ENCODE assay signal across 13 mouse cellular contexts in genomic region chr17:43327810-43328209, GRCm38 (mm10). TPM values are rescaled to one million over a fixed set of nuclear protein-coding genes. Genes with fewer than 3 reads are reported as not detected.
DNase-seq lines count a peak whose midpoint lies in the region; ATAC-seq lines count a peak whose summit lies in the region.
"Had no signal": no experiment of that assay in that cellular context is flagged by ENCODE, and none has a peak within 500 bp of the region (broad histone marks: within the 10 kb centered on the region; RNA-seq: fewer than 3 reads in every experiment).

No protein-coding gene starts in this region.

- H3K4me1 ChIP-seq in hindbrain, embryonic 12.5 days, result peaks cover 8% of the 10 kb centered on the region
- H3K4me1 ChIP-seq in hindbrain, embryonic 11.5 days (replicated peaks; ENCODE audit: control insufficient read depth, insufficient read depth, low read length), result no peaks in the 10 kb centered on the region
- peaks cover 12% of the 10 kb centered on the region; the same call in 1 of the 2 replicates for H3K4me1 ChIP-seq in intestine, embryonic 16.5 days (ENCODE audit: control insufficient read depth, insufficient read depth, low read length)

- H3K9ac ChIP-seq in hindbrain, embryonic 12.5 days, result no peak overlapping the region
- no peak overlapping the region for H3K9ac ChIP-seq in hindbrain, embryonic 11.5 days (ENCODE audit: low read depth, low read length)
- H3K9ac ChIP-seq in intestine, embryonic 16.5 days (ENCODE audit: low read depth, low read length), result no peak overlapping the region

- H3K9me3 ChIP-seq in hindbrain, embryonic 12.5 days (replicated peaks), result peaks cover 4% of the 10 kb centered on the region; the same call in 1 of the 2 replicates
- H3K9me3 ChIP-seq in hindbrain, embryonic 11.5 days (ENCODE audit: control insufficient read depth, low read length), result no peaks in the 10 kb centered on the region
- no peaks in the 10 kb centered on the region; the same call in 1 of the 2 replicates for H3K9me3 ChIP-seq in intestine, embryonic 16.5 days (ENCODE audit: control insufficient read depth, low read length)

- peak overlapping the region; percentile 60; the same call in 1 of the 2 replicates for H3K4me2 ChIP-seq in hindbrain, embryonic 12.5 days (replicated peaks)
- no peak overlapping the region for H3K4me2 ChIP-seq in hindbrain, embryonic 11.5 days (replicated peaks; ENCODE audit: low read depth, low read length)
- no peak overlapping the region for H3K4me2 ChIP-seq in intestine, embryonic 16.5 days (ENCODE audit: low read depth, low read length)

- H3K4me3 ChIP-seq in hindbrain, embryonic 12.5 days, result no peak overlapping the region
- no peak overlapping the region for H3K4me3 ChIP-seq in hindbrain, embryonic 11.5 days (ENCODE audit: low read depth, low read length)
- no peak overlapping the region for H3K4me3 ChIP-seq in intestine, embryonic 16.5 days (ENCODE audit: low read length)

- WGBS in hindbrain, embryonic 12.5 days, result 77% methylated on average over 6 of the region's 6 CpGs
- 77% methylated on average over 6 of the region's 6 CpGs for WGBS in hindbrain, embryonic 11.5 days
- WGBS in intestine, embryonic 16.5 days, result 60% methylated on average over 6 of the region's 6 CpGs

- H3K27me3 ChIP-seq in hindbrain, embryonic 12.5 days, result no peaks in the 10 kb centered on the region; the same call in 1 of the 2 replicates
- H3K27me3 ChIP-seq in hindbrain, embryonic 11.5 days (ENCODE audit: control insufficient read depth, insufficient read depth, low read length), result no peaks in the 10 kb centered on the region
- H3K27me3 ChIP-seq in intestine, embryonic 16.5 days (replicated peaks; ENCODE audit: control insufficient read depth, insufficient read depth, low read length), result no peaks in the 10 kb centered on the region
- H3K27me3 ChIP-seq: kidney, embryonic 15.5 days had no signal

- no peak for DNase-seq in hindbrain, embryonic 11.5 days (ENCODE audit: low spot score)
- DNase-seq in embryo, embryonic 9.5 days (ENCODE audit: extremely low spot score), result peak; percentile 12
- DNase-seq in frontal cortex, postnatal 10 days (ENCODE audit: low spot score in 2 of 2), result no peak
- no peak for DNase-seq in frontal cortex, postnatal 36 days (ENCODE audit: low spot score in 2 of 2)
- DNase-seq: gastrocnemius, postnatal 36 days had no signal

- H3K36me3 ChIP-seq in hindbrain, embryonic 12.5 days, result no peaks in the 10 kb centered on the region
- H3K36me3 ChIP-seq in hindbrain, embryonic 11.5 days (ENCODE audit: control insufficient read depth, insufficient read depth, low read length), result no peaks in the 10 kb centered on the region
- H3K36me3 ChIP-seq in intestine, embryonic 16.5 days (ENCODE audit: control insufficient read depth, insufficient read depth, low read length), result no peaks in the 10 kb centered on the region
- H3K36me3 ChIP-seq: kidney, embryonic 15.5 days had no signal

- ATAC-seq in hindbrain, embryonic 12.5 days (ENCODE audit: low FRiP score), result 0 out of 2 replicates have a peak, but pooled peaks have one; percentile 13
- ATAC-seq in hindbrain, embryonic 11.5 days (ENCODE audit: low FRiP score), result no peak
- peak; percentile 64 for ATAC-seq in intestine, embryonic 16.5 days
- ATAC-seq in megakaryocyte-erythroid progenitor cell, adult 5-6 weeks (replicated peaks; ENCODE audit: low FRiP score, low TSS enrichment, poor library complexity, severe bottlenecking), result peak; percentile 63

- no peak overlapping the region for H3K27ac ChIP-seq in hindbrain, embryonic 12.5 days
- H3K27ac ChIP-seq in hindbrain, embryonic 11.5 days (ENCODE audit: low read depth, low read length), result no peak overlapping the region
- no peak overlapping the region for H3K27ac ChIP-seq in intestine, embryonic 16.5 days (ENCODE audit: low read length)

RNA-seq across cellular contexts. Expression of gene Adgrf5, which starts 32.4 kb away (rescaled TPM):
- polyA plus RNA-seq in hindbrain, embryonic 12.5 days (2016; fragmentation: Nextera tagmentation; extraction: Ambion mirVana), result 11.4 and 13.2 TPM in 2 replicates
- polyA plus RNA-seq in hindbrain, embryonic 11.5 days (2014; fragmentation: Nextera tagmentation; extraction: Ambion mirVana), result 6.8 and 9.4 TPM in 2 replicates
- polyA plus RNA-seq in intestine, embryonic 16.5 days (2015; fragmentation: Nextera tagmentation; extraction: Ambion mirVana), result 10.3 and 10.6 TPM in 2 replicates
- not detected in 2 replicates for total RNA-seq in megakaryocyte-erythroid progenitor cell, adult 5-6 weeks (2014; fragmentation: Nextera tagmentation)
- 0.08 TPM in 1 of 2 replicates, not detected in the other for total RNA-seq in megakaryocyte-erythroid progenitor cell, adult 5-6 weeks (2017)
- total RNA-seq: neutrophil, adult 5-6 weeks had no signal

RNA-seq across cellular contexts. Expression of gene Adgrf1, which starts 57.7 kb away (rescaled TPM):
- not detected in 2 replicates for polyA plus RNA-seq in hindbrain, embryonic 12.5 days (2016; fragmentation: Nextera tagmentation; extraction: Ambion mirVana)
- not detected in 2 replicates for polyA plus RNA-seq in hindbrain, embryonic 11.5 days (2014; fragmentation: Nextera tagmentation; extraction: Ambion mirVana)
- polyA plus RNA-seq in intestine, embryonic 16.5 days (2015; fragmentation: Nextera tagmentation; extraction: Ambion mirVana), result 0.12 and 0.24 TPM in 2 replicates
- total RNA-seq in megakaryocyte-erythroid progenitor cell, adult 5-6 weeks (2014; fragmentation: Nextera tagmentation), result 0.31 TPM in 1 of 2 replicates, not detected in the other
- not detected in 2 replicates for total RNA-seq in megakaryocyte-erythroid progenitor cell, adult 5-6 weeks (2017)
- total RNA-seq: gastrocnemius, postnatal 36 days had no signal
- polyA plus RNA-seq: embryonic facial prominence, embryonic 14.5 days; midbrain, embryonic 11.5 days; urinary bladder, adult 2 months had no signal
